Mouse (Mus musculus) midbrain, embryonic 15.5 days (tissue): ENCODE measurements at regions not wholly inside any gene's neighbourhood (a gene's known extent, or its start where the extent isn't known, plus 50 kb on each side); places are given as distances from the start of the nearest gene placed in this dataset.

Source experiments
- ATAC-seq: fragments of 200-750 bp; cut with Nextera tagmentation; replicated peaks from 2 replicates; pipeline ENCODE4 v1.8.0; 2017; ENCODE audit warnings: moderate TSS enrichment
- H3K27ac ChIP-seq: fragments of 300-500 bp; sonication (generic); 2 replicates; pipeline ENCODE4 v1.5.1; 2015; ENCODE audit warnings: mild to moderate bottlenecking, inconsistent platforms
- H3K27me3 ChIP-seq: fragments of 300-500 bp; sonication (generic); replicated peaks from 2 replicates; pipeline ENCODE4 v1.6.1; 2015; ENCODE audit warnings: inconsistent platforms
- H3K36me3 ChIP-seq: fragments of 300-500 bp; sonication (generic); replicated peaks from 2 replicates; pipeline ENCODE4 v1.6.1; 2015; ENCODE audit warnings: inconsistent platforms
- H3K4me1 ChIP-seq: fragments of 300-500 bp; sonication (generic); 2 replicates; pipeline ENCODE4 v1.6.1; 2015; ENCODE audit warnings: inconsistent platforms
- H3K4me2 ChIP-seq: fragments of 300-500 bp; sonication (generic); 2 replicates; pipeline ENCODE4 v1.6.1; 2015; ENCODE audit warnings: inconsistent platforms, mild to moderate bottlenecking, moderate library complexity
- H3K4me3 ChIP-seq: fragments of 300-500 bp; sonication (generic); 2 replicates; pipeline ENCODE4 v1.5.1; 2015; ENCODE audit warnings: mild to moderate bottlenecking, inconsistent platforms
- H3K9ac ChIP-seq: fragments of 300-500 bp; sonication (generic); 2 replicates; pipeline ENCODE4 v1.6.1; 2015; ENCODE audit warnings: mild to moderate bottlenecking, inconsistent platforms
- H3K9me3 ChIP-seq: fragments of 300-500 bp; sonication (generic); 2 replicates; pipeline ENCODE4 v1.6.1; 2016; ENCODE audit warnings: inconsistent platforms
- WGBS: fragments of 180-500 bp; shearing (Covaris S2); methylation state at CpG from one replicate; pipeline ENCODE4 v1.1.7; 2015; ENCODE audit warnings: mixed read lengths; 5-methylcytosine and 5-hydroxymethylcytosine counted together

DNA sequence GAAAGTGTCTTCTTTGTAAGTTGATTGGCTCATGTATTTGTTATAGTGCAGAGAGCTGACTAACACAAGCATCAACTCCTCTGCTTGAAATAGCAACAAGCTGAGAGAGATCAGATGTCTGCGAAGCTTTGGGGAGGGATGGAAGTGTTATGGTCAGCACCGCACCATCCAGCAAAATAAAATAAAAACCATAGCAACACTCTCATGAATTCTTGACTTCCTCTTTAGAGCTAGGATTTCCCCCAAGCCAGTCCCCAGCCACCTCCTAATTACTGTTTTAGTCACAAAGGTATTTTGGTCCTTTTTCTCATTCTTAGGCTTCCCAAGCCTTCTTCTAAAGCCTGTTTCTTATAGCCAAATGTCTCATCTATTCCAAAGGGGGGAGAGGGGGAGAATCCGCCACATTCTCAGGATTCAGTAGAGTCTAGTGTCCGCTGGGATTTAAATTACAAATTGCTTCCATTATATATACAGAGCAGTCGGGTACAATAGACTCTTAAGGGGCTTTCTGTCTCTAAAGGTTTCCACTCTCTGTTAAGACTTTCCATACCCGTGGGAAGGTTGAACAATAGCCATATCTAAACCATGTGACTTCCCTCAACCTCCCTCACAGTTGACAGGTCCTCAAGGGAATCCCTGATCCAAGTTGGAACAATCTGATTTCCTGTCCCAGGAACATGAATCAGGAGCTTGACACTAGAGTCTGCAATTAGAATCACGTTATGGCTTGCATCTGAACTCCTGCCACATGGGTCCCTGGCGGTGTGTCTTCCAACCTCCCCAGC is 386.7 kb downstream of the Rapgef2 start:
- H3K27me3 ChIP-seq, result no peaks in the 10 kb centered on the region
- ATAC-seq, result no peak
- no peaks in the 10 kb centered on the region for H3K9me3 ChIP-seq
- no peak overlapping the region for H3K4me2 ChIP-seq
- 35% methylated on average over 8 of the region's 8 CpGs for WGBS
- peaks cover 21% of the 10 kb centered on the region for H3K4me1 ChIP-seq
- H3K4me3 ChIP-seq, result no peak overlapping the region
- no peak overlapping the region for H3K27ac ChIP-seq
- no peaks in the 10 kb centered on the region for H3K36me3 ChIP-seq
- no peak overlapping the region for H3K9ac ChIP-seq

DNA sequence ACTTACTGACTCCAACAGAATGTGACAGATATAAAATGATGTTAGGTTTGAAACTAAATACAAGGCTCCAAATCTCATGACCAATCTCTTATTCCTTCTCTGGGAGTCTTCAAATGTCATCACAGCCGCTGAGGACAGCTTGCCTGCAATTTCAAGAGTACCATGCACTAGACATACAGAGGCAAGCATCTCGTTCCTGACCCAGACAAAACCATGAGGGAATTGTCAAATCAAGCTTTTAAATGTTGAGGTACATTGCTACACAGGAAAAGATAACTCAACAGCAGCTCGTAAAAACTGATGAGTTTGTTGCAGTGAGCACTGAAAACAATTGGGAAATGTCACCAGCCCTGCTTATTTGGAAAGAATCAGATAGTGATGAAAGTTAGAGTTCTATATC is 397.0 kb downstream of the Rapgef2 start:
- Histone ChIP-seq H3K27me3 (no peaks in the 10 kb centered on the region), H3K27ac (no peak overlapping the region), H3K4me3 (no peak overlapping the region), H3K36me3 (no peaks in the 10 kb centered on the region), H3K9ac (no peak overlapping the region), H3K4me2 (no peak overlapping the region), H3K4me1 (no peaks in the 10 kb centered on the region), H3K9me3 (no peaks in the 10 kb centered on the region)
- 84% methylated on average over 3 of the region's 3 CpGs for WGBS
- ATAC-seq, result no peak

- Histone ChIP-seq H3K9ac (no peak overlapping the region), H3K4me3 (no peak overlapping the region), H3K4me1 (no peaks in the 10 kb centered on the region), H3K4me2 (no peak overlapping the region), H3K27me3 (no peaks in the 10 kb centered on the region), H3K36me3 (no peaks in the 10 kb centered on the region), H3K9me3 (no peaks in the 10 kb centered on the region), H3K27ac (no peak overlapping the region)
- ATAC-seq, result no peak
- WGBS, result 84% methylated on average over 9 of the region's 9 CpGs
These were observed 401.6 kb downstream of the Rapgef2 start for GRCm38 (mm10) chr3:78884715-78885114.

DNA sequence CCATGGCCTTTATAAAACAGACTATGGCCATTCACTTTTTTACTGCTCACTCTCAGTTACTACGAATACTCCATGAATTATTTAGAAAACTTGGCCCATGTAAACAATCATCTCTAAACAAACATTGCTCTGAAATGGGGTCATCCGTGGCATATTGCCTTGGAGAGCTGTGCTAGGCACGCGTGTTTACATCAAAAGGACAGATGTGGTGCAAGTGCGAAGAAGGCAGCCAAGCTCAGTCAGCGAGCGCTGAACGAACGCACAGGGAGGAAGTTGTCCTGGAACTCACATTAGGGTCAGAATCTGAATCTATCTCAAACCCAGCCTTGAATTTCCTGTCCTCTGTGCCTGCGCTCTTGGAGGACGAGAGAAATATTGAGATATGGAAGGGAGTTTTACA is 402.3 kb downstream of the Rapgef2 start:
- Histone ChIP-seq H3K4me1 (no peaks in the 10 kb centered on the region), H3K4me2 (no peak overlapping the region), H3K9ac (no peak overlapping the region), H3K36me3 (no peaks in the 10 kb centered on the region), H3K27me3 (no peaks in the 10 kb centered on the region), H3K9me3 (no peaks in the 10 kb centered on the region), H3K4me3 (no peak overlapping the region), H3K27ac (no peak overlapping the region)
- no peak for ATAC-seq
- 90% methylated on average over 11 of the region's 11 CpGs for WGBS

- Histone ChIP-seq H3K4me3 (no peak overlapping the region), H3K9me3 (no peaks in the 10 kb centered on the region), H3K4me2 (no peak overlapping the region), H3K9ac (no peak overlapping the region), H3K27me3 (no peaks in the 10 kb centered on the region), H3K4me1 (no peaks in the 10 kb centered on the region), H3K36me3 (no peaks in the 10 kb centered on the region), H3K27ac (no peak overlapping the region)
- WGBS, result 74% methylated on average over 13 of the region's 13 CpGs
- ATAC-seq, result peak; percentile 51; the same call in 1 of the 2 replicates
These were observed 406.2 kb downstream of the Rapgef2 start for GRCm38 (mm10) chr3:78880072-78880471.

GRCm38 (mm10) chr3:78877323-78877722 is 409.0 kb downstream of the Rapgef2 start:
- no peak overlapping the region for H3K4me2 ChIP-seq
- 0 out of 2 replicates have a peak, but pooled peaks have one; percentile 60 for ATAC-seq
- H3K4me3 ChIP-seq, result no peak overlapping the region
- no peaks in the 10 kb centered on the region for H3K4me1 ChIP-seq
- no peaks in the 10 kb centered on the region for H3K9me3 ChIP-seq
- H3K36me3 ChIP-seq, result no peaks in the 10 kb centered on the region
- no peak overlapping the region for H3K27ac ChIP-seq
- WGBS, result 24% methylated on average over 3 of the region's 3 CpGs
- no peaks in the 10 kb centered on the region for H3K27me3 ChIP-seq
- H3K9ac ChIP-seq, result no peak overlapping the region

DNA sequence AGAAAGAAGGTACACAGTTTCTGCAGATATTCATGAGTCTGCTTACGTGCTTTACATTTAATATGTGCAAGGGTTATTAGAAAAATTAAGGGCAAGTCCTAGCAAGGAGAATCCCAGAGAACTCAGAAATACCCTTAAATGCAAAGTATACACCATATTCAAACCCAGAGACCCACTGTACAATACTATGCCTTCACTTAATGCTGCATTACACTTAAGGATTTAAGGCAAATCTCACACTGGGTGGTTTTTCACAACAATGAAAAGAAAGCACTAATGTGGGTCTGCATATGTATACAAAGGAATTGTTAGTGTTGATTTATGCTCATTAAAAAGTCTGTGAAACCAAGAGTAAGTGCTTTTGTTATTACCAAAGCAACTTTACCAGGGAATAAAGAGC is 419.4 kb downstream of the Rapgef2 start:
- Histone ChIP-seq H3K27me3 (no peaks in the 10 kb centered on the region), H3K9me3 (no peaks in the 10 kb centered on the region), H3K4me1 (no peaks in the 10 kb centered on the region), H3K9ac (no peak overlapping the region), H3K4me2 (no peak overlapping the region), H3K27ac (no peak overlapping the region), H3K36me3 (no peaks in the 10 kb centered on the region), H3K4me3 (no peak overlapping the region)
- WGBS, result 40% methylated on average over 1 of the region's 1 CpGs
- no peak for ATAC-seq

- 50% methylated on average over 9 of the region's 9 CpGs for WGBS
- peak; percentile 42; the same call in 1 of the 2 replicates for ATAC-seq
- no peak overlapping the region for H3K4me2 ChIP-seq
- H3K27ac ChIP-seq, result no peak overlapping the region
- H3K36me3 ChIP-seq, result no peaks in the 10 kb centered on the region
- no peaks in the 10 kb centered on the region for H3K9me3 ChIP-seq
- H3K4me1 ChIP-seq, result no peaks in the 10 kb centered on the region
- no peaks in the 10 kb centered on the region for H3K27me3 ChIP-seq
- H3K9ac ChIP-seq, result no peak overlapping the region
- no peak overlapping the region for H3K4me3 ChIP-seq
These were observed 420.1 kb downstream of the Rapgef2 start for GRCm38 (mm10) chr3:78866083-78866726.

- H3K4me1 ChIP-seq, result no peaks in the 10 kb centered on the region
- no peaks in the 10 kb centered on the region for H3K27me3 ChIP-seq
- no peak for ATAC-seq
- no peak overlapping the region for H3K4me3 ChIP-seq
- no peak overlapping the region for H3K9ac ChIP-seq
- H3K36me3 ChIP-seq, result no peaks in the 10 kb centered on the region
- no peak overlapping the region for H3K27ac ChIP-seq
- H3K4me2 ChIP-seq, result no peak overlapping the region
- H3K9me3 ChIP-seq, result no peaks in the 10 kb centered on the region
- WGBS, result 94% methylated on average over 2 of the region's 2 CpGs
These were observed 423.3 kb downstream of the Rapgef2 start for GRCm38 (mm10) chr3:78863005-78863404.

- no peak overlapping the region for H3K4me2 ChIP-seq
- no peaks in the 10 kb centered on the region for H3K4me1 ChIP-seq
- ATAC-seq, result 0 out of 2 replicates have a peak, but pooled peaks have one; percentile 30
- no peak overlapping the region for H3K27ac ChIP-seq
- no peak overlapping the region for H3K4me3 ChIP-seq
- H3K36me3 ChIP-seq, result no peaks in the 10 kb centered on the region
- H3K9me3 ChIP-seq, result no peaks in the 10 kb centered on the region
- no peak overlapping the region for H3K9ac ChIP-seq
- 21% methylated on average over 8 of the region's 8 CpGs for WGBS
- H3K27me3 ChIP-seq, result no peaks in the 10 kb centered on the region
These were observed 439.5 kb downstream of the Rapgef2 start for GRCm38 (mm10) chr3:78846617-78847318.

- H3K36me3 ChIP-seq, result no peaks in the 10 kb centered on the region
- no peak overlapping the region for H3K4me2 ChIP-seq
- ATAC-seq, result no peak
- H3K4me3 ChIP-seq, result no peak overlapping the region
- WGBS, result 47% methylated on average over 4 of the region's 4 CpGs
- no peaks in the 10 kb centered on the region for H3K27me3 ChIP-seq
- no peaks in the 10 kb centered on the region for H3K9me3 ChIP-seq
- no peak overlapping the region for H3K27ac ChIP-seq
- H3K4me1 ChIP-seq, result no peaks in the 10 kb centered on the region
- H3K9ac ChIP-seq, result no peak overlapping the region
These were observed 445.1 kb downstream of the Rapgef2 start for GRCm38 (mm10) chr3:78841173-78841572.

GRCm38 (mm10) chr3:78836824-78837223 is 449.5 kb downstream of the Rapgef2 start:
- Histone ChIP-seq H3K27me3 (no peaks in the 10 kb centered on the region), H3K4me2 (no peak overlapping the region), H3K27ac (no peak overlapping the region), H3K4me3 (no peak overlapping the region), H3K36me3 (no peaks in the 10 kb centered on the region), H3K4me1 (no peaks in the 10 kb centered on the region), H3K9ac (no peak overlapping the region), H3K9me3 (no peaks in the 10 kb centered on the region)
- 33% methylated on average over 5 of the region's 5 CpGs for WGBS
- peak; percentile 73 for ATAC-seq
